Mouse (Mus musculus) adrenal gland, adult (tissue): ENCODE results near the gene Rasa4.
"Not testable (repeated sequence)": the region's sequence is repeated elsewhere in the genome, so short reads cannot be mapped to it uniquely, and the experiment has no call there.

Experiments used
- DNase-seq, 2 experiments: peaks; one replicate each; pipeline ENCODE4 v3.0.0; 2022 to 2023; ENCODE audit warnings: low spot score in 1 of 2; ENCODE audit not compliant: inconsistent age in 2 of 2

The Rasa4 gene

GRCm38 (mm10) chr5:136160084-136160483, 76.4 kb downstream of the Rasa4 start:
- DNase-seq, result not testable (repeated sequence)
